Mouse (Mus musculus): Measurements from ENCODE around the gene Il12rb1. TPM values are rescaled to one million over a fixed set of nuclear protein-coding genes. Genes with fewer than 3 reads are reported as not detected.

The Il12rb1 gene
- total RNA-seq, 1 experiment from 2014 or later, result 3.1 TPM

- ATAC-seq (ENCODE audit: extremely low read depth, insufficient number of reproducible peaks, low FRiP score, poor library complexity, severe bottlenecking), result no peak
Observed at GRCm38 (mm10) chr8:70842484-70842883, 34.2 kb downstream of the Il12rb1 start.

GRCm38 (mm10) chr8:70843214-70843773 is 35.0 kb downstream of the Il12rb1 start:
- no peak for ATAC-seq (ENCODE audit: extremely low read depth, insufficient number of reproducible peaks, low FRiP score, poor library complexity, severe bottlenecking)

GRCm38 (mm10) chr8:70843941-70844340 is 35.7 kb downstream of the Il12rb1 start:
- no peak for ATAC-seq (ENCODE audit: extremely low read depth, insufficient number of reproducible peaks, low FRiP score, poor library complexity, severe bottlenecking)

GRCm38 (mm10) chr8:70844523-70844922 is 36.3 kb downstream of the Il12rb1 start:
- ATAC-seq (ENCODE audit: extremely low read depth, insufficient number of reproducible peaks, low FRiP score, poor library complexity, severe bottlenecking), result peak; percentile 39; the same call in 1 of the 2 replicates

- ATAC-seq (ENCODE audit: extremely low read depth, insufficient number of reproducible peaks, low FRiP score, poor library complexity, severe bottlenecking), result no peak
Observed at GRCm38 (mm10) chr8:70845108-70845507, 36.9 kb downstream of the Il12rb1 start.

GRCm38 (mm10) chr8:70846371-70847154 is 38.3 kb downstream of the Il12rb1 start:
- ATAC-seq (ENCODE audit: extremely low read depth, insufficient number of reproducible peaks, low FRiP score, poor library complexity, severe bottlenecking), result no peak

- ATAC-seq (ENCODE audit: extremely low read depth, insufficient number of reproducible peaks, low FRiP score, poor library complexity, severe bottlenecking), result no peak
Observed at GRCm38 (mm10) chr8:70849333-70849990, 41.2 kb downstream of the Il12rb1 start.

GRCm38 (mm10) chr8:70850132-70850845 is 42.0 kb downstream of the Il12rb1 start:
- no peak for ATAC-seq (ENCODE audit: extremely low read depth, insufficient number of reproducible peaks, low FRiP score, poor library complexity, severe bottlenecking)

GRCm38 (mm10) chr8:70850947-70851346 is 42.7 kb downstream of the Il12rb1 start:
- no peak for ATAC-seq (ENCODE audit: extremely low read depth, insufficient number of reproducible peaks, low FRiP score, poor library complexity, severe bottlenecking)

- no peak for ATAC-seq (ENCODE audit: extremely low read depth, insufficient number of reproducible peaks, low FRiP score, poor library complexity, severe bottlenecking)
Observed at GRCm38 (mm10) chr8:70851837-70852236, 43.6 kb downstream of the Il12rb1 start.

GRCm38 (mm10) chr8:70852595-70853231 is 44.5 kb downstream of the Il12rb1 start:
- ATAC-seq (ENCODE audit: extremely low read depth, insufficient number of reproducible peaks, low FRiP score, poor library complexity, severe bottlenecking), result no peak

- ATAC-seq (ENCODE audit: extremely low read depth, insufficient number of reproducible peaks, low FRiP score, poor library complexity, severe bottlenecking), result peak; percentile 40
Observed at GRCm38 (mm10) chr8:70853863-70854262, 45.6 kb downstream of the Il12rb1 start.

- ATAC-seq (ENCODE audit: extremely low read depth, insufficient number of reproducible peaks, low FRiP score, poor library complexity, severe bottlenecking), result no peak
Observed at GRCm38 (mm10) chr8:70856028-70856427, 47.8 kb downstream of the Il12rb1 start.

GRCm38 (mm10) chr8:70856541-70857197 is 48.4 kb downstream of the Il12rb1 start:
- ATAC-seq (ENCODE audit: extremely low read depth, insufficient number of reproducible peaks, low FRiP score, poor library complexity, severe bottlenecking), result no peak

- no peak for ATAC-seq (ENCODE audit: extremely low read depth, insufficient number of reproducible peaks, low FRiP score, poor library complexity, severe bottlenecking)
Observed at GRCm38 (mm10) chr8:70857516-70857915, 49.3 kb downstream of the Il12rb1 start.

- no peak for ATAC-seq (ENCODE audit: extremely low read depth, insufficient number of reproducible peaks, low FRiP score, poor library complexity, severe bottlenecking)
Observed at GRCm38 (mm10) chr8:70862824-70863641, 54.8 kb downstream of the Il12rb1 start, which contains the start of gene Kcnn1. TSS of gene Kcnn1 (minus strand) at chr8:70863258.

GRCm38 (mm10) chr8:70863956-70864711 is 55.9 kb downstream of the Il12rb1 start:
- ATAC-seq (ENCODE audit: extremely low read depth, insufficient number of reproducible peaks, low FRiP score, poor library complexity, severe bottlenecking), result no peak

All from neutrophil, adult 5-6 weeks (primary cell).